Mouse (Mus musculus) subcutaneous adipose tissue, adult 2 months (tissue): Measurements from ENCODE around the gene Maged1. TPM values are rescaled to one million over a fixed set of nuclear protein-coding genes. Genes with fewer than 3 reads are reported as not detected.

Source experiments
- polyA plus RNA-seq: library from polyadenylated mRNA; depleted of rRNA; stranded (reverse); fragments of >200 nt; gene quantifications from 2 replicates; pipeline ENCODE4 v1.2.3, GENCODE M21; 2012; ENCODE audit warnings: low replicate concordance; rRNA removed

Maged1 gene
- 312 and 485 TPM in 2 replicates for polyA plus RNA-seq

DNA sequence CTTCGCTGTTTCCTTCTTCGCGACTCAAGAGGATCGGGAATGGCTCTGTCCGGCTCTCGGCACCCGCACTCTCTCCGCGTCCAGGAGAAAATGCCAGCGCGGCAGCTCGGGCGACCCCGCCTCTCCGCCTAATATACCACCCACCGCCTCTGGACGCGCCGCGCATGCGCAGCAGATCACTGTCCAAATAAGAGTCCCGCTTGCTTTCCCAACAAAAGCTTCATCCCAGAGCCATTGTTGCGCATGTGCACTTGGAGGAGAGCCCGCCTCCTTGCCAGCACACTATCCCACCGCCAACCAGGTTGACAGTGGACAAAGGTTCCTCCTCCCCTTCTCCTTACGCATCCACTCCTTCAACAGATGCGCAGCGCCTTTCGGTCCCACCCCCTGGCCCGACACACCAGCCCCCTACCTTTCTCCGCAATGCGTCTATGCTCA lies at the start of gene Maged1:
Gene Maged1 (minus strand): TSS at position 226 of the 438 bp plus-strand sequence.

Other genes starting within 250 kb of the Maged1 start
- gene Fam90a1b, start 175.4 kb downstream of the Maged1 start, polyA plus RNA-seq: not detected in 2 replicates
- gene Apoo, start 175.0 kb downstream of the Maged1 start, polyA plus RNA-seq: 9.7 and 17.1 TPM in 2 replicates
- gene Gspt2, start 93.9 kb upstream of the Maged1 start, polyA plus RNA-seq: 1.3 and 2.8 TPM in 2 replicates
- gene Zxdb, start 182.4 kb upstream of the Maged1 start, polyA plus RNA-seq: 3.0 and 4.7 TPM in 2 replicates